Comparison of ENCODE assay signal across 8 mouse cellular contexts in genomic region chr2:58282259-58282910, GRCm38 (mm10).
DNase-seq lines count a peak whose midpoint lies in the region; ATAC-seq and TF ChIP-seq lines count a peak whose summit lies in the region.

No protein-coding gene starts in this region.

- no peak overlapping the region for H3K27ac ChIP-seq in cerebellum, adult 2 months (ENCODE audit: insufficient read depth, low read length)
- no peak overlapping the region for H3K27ac ChIP-seq in gastrocnemius, adult 2 months
- no peak overlapping the region for H3K27ac ChIP-seq in kidney, adult 2 months (ENCODE audit: insufficient read depth, low read depth, low read length)
- no peak overlapping the region for H3K27ac ChIP-seq in liver, postnatal 0 days (ENCODE audit: low read depth)

- TF ChIP-seq CTCF in cerebellum, adult 2 months (IDR thresholded peaks at IDR 0.05; ENCODE audit: borderline replicate concordance, insufficient read depth, low read depth, low read length) = peak; percentile 51
- peak; percentile 65 for TF ChIP-seq CTCF in gastrocnemius, adult 2 months (IDR thresholded peaks at IDR 0.05)
- TF ChIP-seq CTCF in kidney, adult 2 months (conservative IDR thresholded peaks at IDR 0.05; ENCODE audit: insufficient read depth, insufficient read length, low read depth, low read length) = peak; percentile 74
- peak; percentile 74 for TF ChIP-seq CTCF in liver, postnatal 0 days (IDR thresholded peaks at IDR 0.05; ENCODE audit: low read depth)

- H3K9ac ChIP-seq in liver, postnatal 0 days (replicated peaks) = no peak overlapping the region

- no peak overlapping the region for H3K4me2 ChIP-seq in liver, postnatal 0 days (ENCODE audit: low read depth, low read length)

- peak; percentile 78 for ATAC-seq in liver, postnatal 0 days

- WGBS in cerebellum, adult 2 months = 72% methylated on average over 8 of the region's 8 CpGs
- 46% methylated on average over 8 of the region's 8 CpGs for WGBS in kidney, adult 2 months
- 48% methylated on average over 8 of the region's 8 CpGs for WGBS in liver, postnatal 0 days (ENCODE audit: insufficient replicate concordance)

- no peaks in the 10 kb centered on the region for H3K27me3 ChIP-seq in cerebellum, adult 2 months (ENCODE audit: control insufficient read depth, insufficient read depth, low read length)
- no peaks in the 10 kb centered on the region for H3K27me3 ChIP-seq in kidney, adult 2 months (replicated peaks; ENCODE audit: control insufficient read depth, insufficient read depth, low read length)
- no peaks in the 10 kb centered on the region for H3K27me3 ChIP-seq in liver, postnatal 0 days (ENCODE audit: insufficient read depth, low read length)

- H3K36me3 ChIP-seq in kidney, adult 2 months (ENCODE audit: control insufficient read depth, insufficient read depth, low read length) = no peaks in the 10 kb centered on the region
- H3K36me3 ChIP-seq in liver, postnatal 0 days (replicated peaks; ENCODE audit: insufficient read depth, low read length) = no peaks in the 10 kb centered on the region

- no peak for TF ChIP-seq EP300 in liver, postnatal 0 days (IDR thresholded peaks at IDR 0.05; ENCODE audit: low read depth)

- TF ChIP-seq POLR2A in cerebellum, adult 2 months (IDR thresholded peaks at IDR 0.05; ENCODE audit: borderline replicate concordance, insufficient read depth, low read length) = no peak
- TF ChIP-seq POLR2A in kidney, adult 2 months (IDR thresholded peaks at IDR 0.05; ENCODE audit: low read depth, low read length) = no peak

- DNase-seq in A20 (ENCODE audit: low read depth, low spot score) (peak; percentile 75), MEL-GATA-1-ER (ENCODE audit: extremely low read depth, low read depth) (peak; percentile 11)
- peak; percentile 36 to 56 for DNase-seq in cerebellum, adult 2 months
- peak; percentile 64 for DNase-seq in gastrocnemius, adult 2 months
- DNase-seq in kidney, adult 2 months = peak; percentile 74
- DNase-seq in liver, postnatal 0 days = peak; percentile 63
- DNase-seq in ovary, postnatal 36 days (ENCODE audit: low spot score) = peak; percentile 56
- DNase-seq in yolk sac, embryonic 10.5 days (ENCODE audit: low spot score) = peak; percentile 17

- intact Hi-C loops in gastrocnemius, adult 2 months (cut with DNase I) = loop anchor here (2.0 kb wide), 1 partner anchor 226 kb away; no protein-coding TSS in a partner anchor

- no peaks in the 10 kb centered on the region for H3K9me3 ChIP-seq in liver, postnatal 0 days (ENCODE audit: low read length)

- no peaks in the 10 kb centered on the region for H3K4me1 ChIP-seq in cerebellum, adult 2 months (ENCODE audit: control insufficient read depth, insufficient read depth, low read length)
- no peaks in the 10 kb centered on the region for H3K4me1 ChIP-seq in kidney, adult 2 months (ENCODE audit: control insufficient read depth, insufficient read depth, low read length)
- H3K4me1 ChIP-seq in liver, postnatal 0 days (ENCODE audit: insufficient read depth) = no peaks in the 10 kb centered on the region

- no peak overlapping the region for H3K4me3 ChIP-seq in cerebellum, adult 2 months (replicated peaks; ENCODE audit: insufficient read depth, low read depth, low read length)
- no peak overlapping the region for H3K4me3 ChIP-seq in gastrocnemius, adult 2 months
- H3K4me3 ChIP-seq in kidney, adult 2 months (ENCODE audit: insufficient read depth, low read depth, low read length) = no peak overlapping the region
- H3K4me3 ChIP-seq in liver, postnatal 0 days (ENCODE audit: low read depth, low read length) = no peak overlapping the region

Comparison
In these comparisons a context has a peak if more than half of its experiments do, and no peak if none do; other contexts are left out.
1. DNase-seq: peak in every context shown above with its lines; median percentile 75 in A20; 74 in kidney, adult 2 months; 64 in gastrocnemius, adult 2 months; 63 in liver, postnatal 0 days; 56 in ovary, postnatal 36 days; 46 in cerebellum, adult 2 months; 17 in yolk sac, embryonic 10.5 days; 11 in MEL-GATA-1-ER.